Mouse (Mus musculus) thymus, postnatal 0 days (tissue): ENCODE data around the gene Diaph2. TPM values are rescaled to one million over a fixed set of nuclear protein-coding genes. Genes with fewer than 3 reads are reported as not detected.
A peak's percentile ranks its signal among the peaks of the same experiment; 100 is the strongest.
"Not testable (repeated sequence)": the region's sequence is repeated elsewhere in the genome, so short reads cannot be mapped to it uniquely, and the experiment has no call there.

ENCODE experiments used
- DNase-seq: peaks from one replicate; pipeline ENCODE4 v3.0.0-alpha.2; 2015; ENCODE audit warnings: low spot score
- polyA plus RNA-seq: library from polyadenylated mRNA; unstranded; fragments of >200 nt; fragmentation: Nextera tagmentation; extraction: Ambion mirVana; gene quantifications from 2 replicates; pipeline ENCODE4 v1.2.1, GENCODE M21; 2015

Gene Diaph2
- polyA plus RNA-seq, 1 experiment from 2014 or later = 4.7 TPM

- not testable (repeated sequence) for DNase-seq
Observed at GRCm38 (mm10) chrX:129799920-129800319, 50.4 kb downstream of the Diaph2 start.

DNA sequence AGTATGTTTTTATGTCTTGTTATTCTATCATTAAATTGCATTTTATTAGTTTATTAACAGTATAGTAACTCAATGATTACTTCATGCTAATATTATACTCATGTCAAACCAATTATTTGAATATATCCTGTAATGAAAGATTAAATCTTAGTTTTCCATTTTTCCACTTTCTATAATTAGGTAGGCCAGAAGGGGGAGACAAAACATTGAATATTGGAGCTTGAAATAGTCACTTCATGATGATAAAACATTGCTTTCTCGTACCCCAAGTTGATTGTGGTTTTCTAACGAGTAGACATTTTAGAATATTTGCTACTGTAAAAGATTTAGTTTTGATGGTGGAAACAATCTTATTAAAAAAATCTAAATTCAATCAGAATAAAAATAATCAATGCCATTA, 82.4 kb downstream of the Diaph2 start:
- DNase-seq = no peak

- DNase-seq = no peak
Observed at GRCm38 (mm10) chrX:129833887-129834286, 84.3 kb downstream of the Diaph2 start.

DNA sequence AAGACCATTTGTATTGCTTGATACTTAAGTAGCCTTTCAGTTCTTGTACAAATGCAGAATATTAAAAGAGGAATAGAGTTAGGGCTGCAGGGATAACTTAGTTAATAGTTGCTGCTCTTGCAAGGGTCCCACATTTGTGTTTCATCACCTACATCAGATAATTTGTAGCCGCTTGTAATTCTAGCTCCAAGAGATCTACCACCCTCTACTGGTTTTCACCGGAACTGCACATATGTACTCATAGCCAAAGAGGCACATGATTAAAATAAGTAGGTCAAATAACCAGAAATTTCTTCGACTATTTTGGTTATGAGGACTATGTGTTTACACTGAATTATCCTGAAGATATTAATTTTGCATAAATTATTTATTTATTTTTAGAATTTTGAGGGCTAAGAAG, 134.9 kb downstream of the Diaph2 start:
- peak; percentile 47 for DNase-seq

DNA sequence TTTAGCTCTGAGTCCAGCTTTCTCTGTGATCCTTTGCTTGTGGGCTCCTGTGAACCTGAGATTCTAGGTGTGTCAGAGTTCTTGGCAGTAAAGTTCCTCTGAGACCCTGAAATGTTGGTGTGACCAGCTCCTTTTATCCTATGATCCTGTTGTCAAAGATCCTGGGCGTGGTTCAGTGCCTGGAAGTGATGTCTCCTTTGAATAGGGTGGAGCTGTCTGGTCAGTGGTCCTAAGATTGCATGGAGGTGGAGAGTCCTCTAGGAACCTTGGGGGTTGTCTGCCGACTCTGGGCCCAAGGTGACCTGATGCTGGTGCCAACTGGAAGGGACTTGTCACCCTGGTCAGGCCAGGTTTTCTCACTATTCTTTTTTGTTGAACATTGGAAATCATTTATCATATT, 176.3 kb downstream of the Diaph2 start:
- no peak for DNase-seq

- DNase-seq = peak; percentile 5
Observed at GRCm38 (mm10) chrX:129974816-129975215, 225.3 kb downstream of the Diaph2 start.

- DNase-seq = no peak
Observed at GRCm38 (mm10) chrX:130008210-130008609, 258.7 kb downstream of the Diaph2 start.

GRCm38 (mm10) chrX:130019735-130020134, 270.2 kb downstream of the Diaph2 start:
- no peak for DNase-seq

DNA sequence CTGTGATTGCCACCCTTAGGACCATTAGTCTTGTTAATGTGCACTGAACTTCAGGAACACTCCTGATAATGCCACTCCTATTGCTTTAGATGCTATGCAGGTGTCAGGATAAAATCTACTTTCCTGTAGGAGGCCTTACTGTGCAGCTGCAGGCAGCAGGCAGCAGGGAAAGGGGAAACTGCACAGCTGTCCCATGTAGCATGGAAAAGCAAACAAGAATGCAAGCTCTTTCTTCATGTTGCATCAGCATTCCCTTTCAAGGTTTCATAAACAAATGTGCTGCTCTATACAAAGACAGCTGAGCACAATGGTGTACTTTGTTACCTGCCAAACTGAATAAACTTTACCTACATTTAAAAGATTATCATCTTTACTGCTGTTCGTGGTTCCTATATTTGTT, 295.0 kb downstream of the Diaph2 start:
- no peak for DNase-seq

- DNase-seq = peak; percentile 12
Observed at GRCm38 (mm10) chrX:130149216-130149615, 399.7 kb downstream of the Diaph2 start.

DNA sequence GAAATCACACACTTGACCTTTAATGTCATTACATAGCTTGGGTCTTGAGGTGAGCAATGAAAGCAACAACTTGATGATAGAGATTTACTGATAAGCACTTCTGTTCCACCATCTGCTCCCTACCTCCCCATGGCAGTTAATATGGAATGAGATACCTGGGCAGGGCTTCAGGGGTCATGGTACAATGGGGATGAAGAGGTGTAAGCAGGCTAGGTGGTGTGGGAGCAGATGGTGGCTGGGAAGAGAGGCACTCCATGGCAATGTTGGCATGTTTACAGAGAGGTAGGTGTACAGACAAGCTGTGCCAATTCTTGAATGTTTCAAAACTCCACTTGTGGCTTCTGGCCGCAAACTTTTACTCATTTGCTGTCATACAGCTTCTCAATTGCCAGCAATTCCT, 402.6 kb downstream of the Diaph2 start:
- no peak for DNase-seq

- no peak for DNase-seq
Observed at GRCm38 (mm10) chrX:130173126-130173525, 423.6 kb downstream of the Diaph2 start.

GRCm38 (mm10) chrX:130187891-130188290, 438.3 kb downstream of the Diaph2 start:
- DNase-seq = no peak

DNA sequence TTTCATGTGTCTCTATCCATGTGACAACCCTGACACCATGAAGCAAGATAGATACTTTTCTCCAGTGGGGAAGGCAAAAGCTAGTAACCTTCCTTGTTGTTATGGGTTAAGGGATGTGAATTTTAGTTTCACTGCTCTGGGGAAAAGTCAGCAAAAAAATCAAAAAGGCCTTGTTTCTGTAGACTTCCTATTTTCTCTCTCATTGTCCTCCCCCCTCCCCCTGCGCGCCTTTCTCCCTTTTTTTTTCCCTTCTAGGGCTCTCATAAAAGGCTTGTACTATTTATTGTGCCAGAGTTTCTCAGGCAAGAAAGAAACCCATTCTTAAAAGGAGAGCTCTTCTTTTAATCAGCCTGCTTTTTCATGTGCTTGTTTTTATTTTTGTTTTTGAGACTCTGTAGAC, 438.9 kb downstream of the Diaph2 start:
- no peak for DNase-seq

DNA sequence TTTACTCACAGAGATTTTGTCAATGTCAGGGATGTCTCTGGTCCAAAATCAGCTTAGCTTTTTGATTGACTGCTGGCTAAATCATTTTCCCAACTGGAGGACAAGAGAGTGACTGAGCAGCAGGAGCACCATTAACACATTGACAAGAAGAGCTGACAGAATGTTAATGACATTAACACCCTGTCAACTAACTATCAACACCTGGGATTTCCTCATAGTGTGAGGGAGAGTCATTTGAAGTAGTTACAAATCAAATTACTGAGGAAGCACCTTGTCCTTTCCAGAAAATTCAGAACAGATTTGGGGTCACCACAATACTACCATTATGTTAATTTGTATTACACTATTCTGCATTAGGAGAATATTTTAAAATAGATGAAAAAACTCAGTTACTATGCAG, 439.7 kb downstream of the Diaph2 start:
- no peak for DNase-seq

DNA sequence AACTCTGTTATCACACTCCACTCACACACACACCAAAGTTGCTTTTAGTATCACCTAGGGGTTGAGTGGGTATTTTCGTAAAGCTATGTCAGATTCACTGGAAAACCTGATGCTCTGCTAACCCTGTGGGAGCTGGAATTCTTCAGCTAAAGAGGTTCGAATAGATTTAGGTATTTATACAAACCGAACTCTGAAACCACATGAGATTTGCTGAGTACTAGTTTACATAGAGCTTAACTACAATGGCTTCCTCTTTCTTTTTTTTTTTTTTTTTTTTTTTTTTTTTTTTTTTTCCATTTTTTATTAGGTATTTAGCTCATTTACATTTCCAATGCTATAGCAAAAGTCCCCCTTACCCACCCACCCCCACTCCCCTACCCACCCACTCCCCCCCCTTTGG, 447.9 kb downstream of the Diaph2 start:
- DNase-seq = not testable (repeated sequence)

GRCm38 (mm10) chrX:130205243-130205642, 455.7 kb downstream of the Diaph2 start:
- DNase-seq = no peak

DNA sequence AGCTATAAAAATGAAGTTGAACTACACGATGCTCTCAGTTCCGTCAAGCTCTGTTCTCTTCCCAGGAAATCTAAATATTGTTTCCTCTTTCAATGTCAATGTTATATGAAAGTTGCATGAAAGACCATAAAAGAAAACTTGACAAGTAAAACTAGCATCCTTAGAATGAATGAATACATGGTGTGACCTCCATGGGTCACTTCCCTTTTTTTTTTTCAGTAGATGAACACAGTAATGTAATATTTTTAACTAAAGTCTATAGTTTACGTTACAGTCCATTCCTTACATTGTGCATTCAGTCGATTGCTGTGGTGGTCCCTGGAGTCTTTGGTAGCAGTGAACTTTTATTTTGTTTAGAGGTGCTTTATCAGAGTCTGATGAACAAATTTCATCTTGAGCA, 462.7 kb downstream of the Diaph2 start:
- no peak for DNase-seq

GRCm38 (mm10) chrX:130212759-130213158, 463.2 kb downstream of the Diaph2 start:
- DNase-seq = no peak

DNA sequence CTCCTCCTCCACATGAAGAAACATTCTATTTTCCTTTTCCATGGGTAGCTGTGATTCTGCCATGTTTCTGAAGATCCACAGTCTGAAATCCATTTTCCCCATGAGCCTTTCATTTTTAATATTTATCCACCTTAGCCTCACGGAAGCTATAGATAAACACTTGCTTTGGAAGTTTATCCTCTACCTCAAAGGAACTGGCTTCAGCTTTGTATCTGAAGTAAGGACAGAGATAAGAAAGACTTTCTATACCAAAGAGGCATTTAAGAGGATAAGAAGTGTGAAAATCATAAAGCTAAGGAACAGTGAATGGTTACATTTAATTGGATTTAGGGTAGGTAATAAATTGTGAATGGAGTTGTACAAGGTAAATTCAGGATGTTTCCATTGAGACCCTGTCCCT, 480.5 kb downstream of the Diaph2 start:
- no peak for DNase-seq

- DNase-seq = no peak
Observed at GRCm38 (mm10) chrX:130235167-130235566, 485.6 kb downstream of the Diaph2 start.

- no peak for DNase-seq
Observed at GRCm38 (mm10) chrX:130246652-130247051, 497.1 kb downstream of the Diaph2 start.

DNA sequence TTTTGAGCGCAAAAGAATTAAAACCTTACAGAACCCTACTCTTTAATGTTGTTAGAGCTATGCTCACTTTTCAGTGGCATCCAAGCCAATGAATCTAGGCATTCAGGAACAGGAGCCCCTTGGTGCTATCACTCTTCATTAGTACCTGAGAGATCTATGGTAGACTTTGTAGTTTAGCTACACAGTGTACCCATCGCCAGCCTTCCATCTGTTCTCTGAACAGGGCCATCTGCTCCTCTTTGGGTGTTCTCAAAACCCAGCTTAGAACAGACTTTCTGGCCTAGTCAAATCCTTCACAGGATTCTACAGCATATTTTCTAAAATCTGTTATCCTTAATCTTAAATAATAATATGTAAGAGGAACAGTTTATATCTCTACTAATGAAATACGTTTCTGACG, 504.1 kb downstream of the Diaph2 start:
- DNase-seq = no peak

GRCm38 (mm10) chrX:130265707-130266106, 516.2 kb downstream of the Diaph2 start:
- DNase-seq = no peak
